Mouse (Mus musculus): ENCODE results near the gene Thbd.

The Thbd gene

GRCm38 (mm10) chr2:148407870-148408760 is at the start of gene Thbd:
Gene Thbd (minus strand): TSS chr2:148408188.
- DNase-seq (ENCODE audit: extremely low spot score) = peak; percentile 27

GRCm38 (mm10) chr2:148455341-148455740 is 47.4 kb upstream of the Thbd start:
- DNase-seq (ENCODE audit: extremely low spot score) = no peak

- no peak for DNase-seq (ENCODE audit: extremely low spot score)
These were observed 46.1 kb upstream of the Thbd start for GRCm38 (mm10) chr2:148454014-148454542.

- no peak for DNase-seq (ENCODE audit: extremely low spot score)
These were observed 45.1 kb upstream of the Thbd start for GRCm38 (mm10) chr2:148453061-148453460.

- DNase-seq (ENCODE audit: extremely low spot score) = no peak
These were observed 43.5 kb upstream of the Thbd start for GRCm38 (mm10) chr2:148451498-148451897.

GRCm38 (mm10) chr2:148450616-148451015 is 42.6 kb upstream of the Thbd start:
- DNase-seq (ENCODE audit: extremely low spot score) = no peak

GRCm38 (mm10) chr2:148449659-148450058 is 41.7 kb upstream of the Thbd start:
- no peak for DNase-seq (ENCODE audit: extremely low spot score)

GRCm38 (mm10) chr2:148446446-148446845 is 38.5 kb upstream of the Thbd start:
- no peak for DNase-seq (ENCODE audit: extremely low spot score)

- no peak for DNase-seq (ENCODE audit: extremely low spot score)
These were observed 37.6 kb upstream of the Thbd start for GRCm38 (mm10) chr2:148445616-148446015.

GRCm38 (mm10) chr2:148444472-148444871 is 36.5 kb upstream of the Thbd start:
- DNase-seq (ENCODE audit: extremely low spot score) = no peak

- DNase-seq (ENCODE audit: extremely low spot score) = peak; percentile 10
These were observed 35.4 kb upstream of the Thbd start, which contains the start of gene Cd93 for GRCm38 (mm10) chr2:148443249-148443958. Gene Cd93 (minus strand): TSS chr2:148443563.

- DNase-seq (ENCODE audit: extremely low spot score) = no peak
These were observed 34.7 kb upstream of the Thbd start for GRCm38 (mm10) chr2:148442710-148443109.

- no peak for DNase-seq (ENCODE audit: extremely low spot score)
These were observed 34.2 kb upstream of the Thbd start for GRCm38 (mm10) chr2:148442172-148442571.

- no peak for DNase-seq (ENCODE audit: extremely low spot score)
These were observed 33.4 kb upstream of the Thbd start for GRCm38 (mm10) chr2:148441421-148441820.

GRCm38 (mm10) chr2:148439691-148440276 is 31.8 kb upstream of the Thbd start:
- no peak for DNase-seq (ENCODE audit: extremely low spot score)

GRCm38 (mm10) chr2:148436285-148436684 is 28.3 kb upstream of the Thbd start:
- DNase-seq (ENCODE audit: extremely low spot score) = no peak

- no peak for DNase-seq (ENCODE audit: extremely low spot score)
These were observed 24.4 kb upstream of the Thbd start for GRCm38 (mm10) chr2:148432346-148432745.

GRCm38 (mm10) chr2:148430941-148431340 is 23.0 kb upstream of the Thbd start:
- no peak for DNase-seq (ENCODE audit: extremely low spot score)

GRCm38 (mm10) chr2:148429001-148429505 is 21.1 kb upstream of the Thbd start:
- no peak for DNase-seq (ENCODE audit: extremely low spot score)

- no peak for DNase-seq (ENCODE audit: extremely low spot score)
These were observed 20.5 kb upstream of the Thbd start for GRCm38 (mm10) chr2:148428523-148428922.

- no peak for DNase-seq (ENCODE audit: extremely low spot score)
These were observed 19.6 kb upstream of the Thbd start for GRCm38 (mm10) chr2:148427553-148427952.
